Comparison of ENCODE assay signal across 11 mouse cellular contexts in the genomic region with DNA sequence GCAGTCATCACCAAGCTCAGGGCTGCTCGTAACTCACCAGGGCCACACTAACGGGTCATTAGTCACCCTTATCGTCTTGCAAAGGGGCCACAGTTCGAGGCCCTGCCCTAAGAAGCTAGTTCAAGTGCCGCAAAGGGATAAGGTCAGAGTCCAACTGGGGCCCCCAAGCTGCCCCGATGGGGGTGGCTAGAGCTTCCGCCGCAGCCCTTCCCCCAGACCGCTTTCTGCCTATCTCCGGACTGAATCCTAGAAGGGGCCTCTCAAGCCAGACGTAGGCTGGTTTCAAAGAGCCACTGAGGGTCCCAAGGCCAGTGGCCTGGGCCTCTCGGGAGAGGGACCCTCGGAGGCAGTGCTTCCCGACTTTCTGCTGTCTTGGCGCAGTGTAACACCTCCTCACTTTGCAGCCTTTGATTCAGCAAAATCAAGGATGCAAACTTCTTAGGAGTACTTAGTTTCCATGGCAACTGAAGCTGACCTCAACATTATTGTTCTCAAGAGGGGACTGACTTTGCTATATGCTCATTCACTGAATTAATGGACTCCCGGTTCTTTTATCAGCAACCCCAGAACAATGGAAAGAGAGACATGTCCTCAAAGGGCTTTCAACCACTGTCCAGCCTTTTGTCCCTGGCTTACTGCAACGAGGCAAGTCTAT.
DNase-seq lines count a peak whose midpoint lies in the region; ATAC-seq lines count a peak whose summit lies in the region.
"Had no signal": no experiment of that assay in that cellular context is flagged by ENCODE, and none has a peak within 500 bp of the region (broad histone marks: within the 10 kb centered on the region; RNA-seq: fewer than 3 reads in every experiment).

No protein-coding gene starts in this region.

- H3K27ac ChIP-seq in liver, embryonic 11.5 days (ENCODE audit: low read depth, low read length): no peak overlapping the region
- no peak overlapping the region for H3K27ac ChIP-seq in forebrain, embryonic 15.5 days (replicated peaks)
- no peak overlapping the region for H3K27ac ChIP-seq in limb, embryonic 13.5 days
- H3K27ac ChIP-seq in stomach, embryonic 14.5 days (ENCODE audit: low read length): no peak overlapping the region

- peak overlapping the region; percentile 34 for H3K4me2 ChIP-seq in liver, embryonic 11.5 days
- no peak overlapping the region for H3K4me2 ChIP-seq in forebrain, embryonic 15.5 days (replicated peaks)
- peak overlapping the region; percentile 14; the same call in 1 of the 2 replicates for H3K4me2 ChIP-seq in limb, embryonic 13.5 days (replicated peaks)
- H3K4me2 ChIP-seq in stomach, embryonic 14.5 days (replicated peaks; ENCODE audit: low read depth, low read length): no peak overlapping the region

- no peak for ATAC-seq in liver, embryonic 11.5 days (replicated peaks; ENCODE audit: low FRiP score)
- peak; percentile 38; the same call in 1 of the 2 replicates for ATAC-seq in forebrain, embryonic 15.5 days (replicated peaks)
- no peak for ATAC-seq in limb, embryonic 13.5 days (ENCODE audit: low FRiP score, low read depth)
- peak; percentile 39; the same call in 1 of the 2 replicates for ATAC-seq in stomach, embryonic 14.5 days (ENCODE audit: insufficient number of reproducible peaks, insufficient read depth, low FRiP score, low read depth)
- ATAC-seq: CD4-positive, CD25-positive, alpha-beta regulatory T cell, adult 4 months had no signal

- no peak overlapping the region for H3K4me3 ChIP-seq in liver, embryonic 11.5 days (ENCODE audit: low read depth, low read length)
- H3K4me3 ChIP-seq in forebrain, embryonic 15.5 days: no peak overlapping the region
- no peak overlapping the region for H3K4me3 ChIP-seq in limb, embryonic 13.5 days
- no peak overlapping the region for H3K4me3 ChIP-seq in stomach, embryonic 14.5 days (ENCODE audit: low read depth, low read length)

- H3K36me3 ChIP-seq in liver, embryonic 11.5 days (ENCODE audit: control insufficient read depth, insufficient read depth, low read length): no peaks in the 10 kb centered on the region
- H3K36me3 ChIP-seq in forebrain, embryonic 15.5 days: no peaks in the 10 kb centered on the region
- H3K36me3 ChIP-seq in limb, embryonic 13.5 days: 0 out of 2 replicates have a peak, but pooled peaks cover 3% of the 10 kb centered on the region
- H3K36me3 ChIP-seq in stomach, embryonic 14.5 days (ENCODE audit: control insufficient read depth, insufficient read depth, low read length): no peaks in the 10 kb centered on the region

- WGBS in liver, embryonic 11.5 days: 20% methylated on average over 17 of the region's 17 CpGs
- WGBS in forebrain, embryonic 15.5 days: 13% methylated on average over 17 of the region's 17 CpGs
- 19% methylated on average over 17 of the region's 17 CpGs for WGBS in limb, embryonic 13.5 days
- 15% methylated on average over 17 of the region's 17 CpGs for WGBS in stomach, embryonic 14.5 days

- H3K9ac ChIP-seq in liver, embryonic 11.5 days (ENCODE audit: low read depth, low read length): no peak overlapping the region
- no peak overlapping the region for H3K9ac ChIP-seq in forebrain, embryonic 15.5 days (replicated peaks)
- no peak overlapping the region for H3K9ac ChIP-seq in limb, embryonic 13.5 days
- H3K9ac ChIP-seq in stomach, embryonic 14.5 days (replicated peaks; ENCODE audit: low read depth, low read length): no peak overlapping the region

- peaks cover 23% of the 10 kb centered on the region for H3K4me1 ChIP-seq in liver, embryonic 11.5 days (replicated peaks; ENCODE audit: control insufficient read depth, insufficient read depth, low read length)
- peaks cover 28% of the 10 kb centered on the region for H3K4me1 ChIP-seq in forebrain, embryonic 15.5 days
- peaks cover 61% of the 10 kb centered on the region for H3K4me1 ChIP-seq in limb, embryonic 13.5 days
- H3K4me1 ChIP-seq in stomach, embryonic 14.5 days (ENCODE audit: control insufficient read depth, insufficient read depth, low read length): peaks cover 15% of the 10 kb centered on the region; the same call in 1 of the 2 replicates

- H3K9me3 ChIP-seq in liver, embryonic 11.5 days (ENCODE audit: control insufficient read depth, low read length): no peaks in the 10 kb centered on the region
- H3K9me3 ChIP-seq in forebrain, embryonic 15.5 days: no peaks in the 10 kb centered on the region
- no peaks in the 10 kb centered on the region for H3K9me3 ChIP-seq in limb, embryonic 13.5 days
- no peaks in the 10 kb centered on the region for H3K9me3 ChIP-seq in stomach, embryonic 14.5 days (ENCODE audit: control insufficient read depth, low read depth, low read length)

- H3K27me3 ChIP-seq in liver, embryonic 11.5 days (replicated peaks; ENCODE audit: control insufficient read depth, insufficient read depth, low read length): peaks cover 10% of the 10 kb centered on the region
- H3K27me3 ChIP-seq in forebrain, embryonic 15.5 days: peaks cover 13% of the 10 kb centered on the region
- H3K27me3 ChIP-seq in limb, embryonic 13.5 days: peaks cover 24% of the 10 kb centered on the region
- H3K27me3 ChIP-seq in stomach, embryonic 14.5 days (ENCODE audit: control insufficient read depth, insufficient read depth, low read length): peaks cover 4% of the 10 kb centered on the region; the same call in 1 of the 2 replicates

- no peak for DNase-seq in liver, embryonic 11.5 days (ENCODE audit: low spot score)
- no peak for DNase-seq in liver
- DNase-seq in spleen, adult 12 weeks (ENCODE audit: low spot score): no peak
- no peak for DNase-seq in cerebellum, postnatal 36 days
- DNase-seq in frontal cortex, postnatal 10 days (ENCODE audit: low spot score in 2 of 2): no peak
- DNase-seq: kidney, postnatal 14 days; lung, adult 2 months had no signal

Comparison
In these comparisons a context has a peak if more than half of its experiments do, and no peak if none do; other contexts are left out.
1. ATAC-seq: peak in forebrain, embryonic 15.5 days (single experiment) and stomach, embryonic 14.5 days (single experiment); none in liver, embryonic 11.5 days (single experiment) and limb, embryonic 13.5 days (single experiment).
2. H3K4me2 ChIP-seq: peak in liver, embryonic 11.5 days (single experiment) and limb, embryonic 13.5 days (single experiment); none in forebrain, embryonic 15.5 days (single experiment) and stomach, embryonic 14.5 days (single experiment).